Mouse (Mus musculus) layer of hippocampus, postnatal 14 days (tissue): ENCODE data around the gene Amt. TPM values are rescaled to one million over a fixed set of nuclear protein-coding genes. Genes with fewer than 3 reads are reported as not detected.
"Not testable (repeated sequence)": the region's sequence is repeated elsewhere in the genome, so short reads cannot be mapped to it uniquely, and the experiment has no call there.

ENCODE experiments used
- DNase-seq, 2 experiments: peaks; one replicate each; pipeline ENCODE4 v3.0.0; 2021 to 2022; ENCODE audit warnings: low spot score in 2 of 2, mixed read lengths in 1 of 2
- total RNA-seq, 2 experiments: library from RNA; stranded (reverse); gene quantifications; 2 replicates each; pipeline ENCODE4 v1.2.3; 2021

Gene Amt
- total RNA-seq, 2 experiments from 2014 or later = 27.1 to 27.9 TPM

GRCm38 (mm10) chr9:108280071-108280828 is 16.4 kb upstream of the Amt start:
- peak in 1 of 2 experiments; percentile 52 for DNase-seq

GRCm38 (mm10) chr9:108284410-108284809 is 12.2 kb upstream of the Amt start:
- DNase-seq = peak; percentile 42 to 72

- not testable (repeated sequence) for DNase-seq
Observed at GRCm38 (mm10) chr9:108287526-108288238, 9.0 kb upstream of the Amt start.

GRCm38 (mm10) chr9:108289347-108289746 is 7.3 kb upstream of the Amt start:
- no peak for DNase-seq

- peak; percentile 90 to 98 for DNase-seq
Observed at GRCm38 (mm10) chr9:108290016-108290750, 6.5 kb upstream of the Amt start, which contains the start of gene Nicn1. Nicn1 (plus strand) TSS chr9:108290429.

- no peak for DNase-seq
Observed at GRCm38 (mm10) chr9:108290773-108291172, 5.9 kb upstream of the Amt start.

- DNase-seq = no peak
Observed at GRCm38 (mm10) chr9:108301853-108302252, 5.2 kb downstream of the Amt start.

GRCm38 (mm10) chr9:108304716-108305115 is 8.1 kb downstream of the Amt start:
- DNase-seq = no peak

GRCm38 (mm10) chr9:108305170-108305569 is 8.5 kb downstream of the Amt start:
- no peak for DNase-seq

GRCm38 (mm10) chr9:108305629-108306520 is 9.2 kb downstream of the Amt start, which contains the start of the genes Rhoa and Tcta:
Rhoa (plus strand) TSS chr9:108306129.
Tcta (minus strand) TSS chr9:108306160.
- peak; percentile 97 to 100 for DNase-seq

- no peak for DNase-seq
Observed at GRCm38 (mm10) chr9:108306571-108306980, 9.9 kb downstream of the Amt start.

GRCm38 (mm10) chr9:108307021-108307807 is 10.6 kb downstream of the Amt start:
- no peak for DNase-seq

GRCm38 (mm10) chr9:108308141-108308540 is 11.5 kb downstream of the Amt start:
- no peak for DNase-seq

GRCm38 (mm10) chr9:108317572-108317971 is 20.9 kb downstream of the Amt start:
- DNase-seq = no peak

GRCm38 (mm10) chr9:108318462-108318861 is 21.8 kb downstream of the Amt start:
- no peak for DNase-seq

GRCm38 (mm10) chr9:108322054-108322453 is 25.4 kb downstream of the Amt start:
- not testable (repeated sequence) for DNase-seq

GRCm38 (mm10) chr9:108324784-108325183 is 28.1 kb downstream of the Amt start:
- DNase-seq = no peak

- DNase-seq = no peak
Observed at GRCm38 (mm10) chr9:108325811-108326210, 29.2 kb downstream of the Amt start.

- no peak for DNase-seq
Observed at GRCm38 (mm10) chr9:108337848-108338550, 41.3 kb downstream of the Amt start.
